Mouse (Mus musculus) lung, postnatal 0 days (tissue): ENCODE measurements at regions not wholly inside any gene's neighbourhood (a gene's known extent, or its start where the extent isn't known, plus 50 kb on each side); places are given as distances from the start of the nearest gene placed in this dataset.

Experiments used
- CTCF ChIP-seq: IDR thresholded peaks from 2 replicates; pipeline ENCODE4 v1.5.1; 2016; ENCODE audit warnings: antibody characterized with exemption, mild to moderate bottlenecking
- EP300 ChIP-seq: IDR thresholded peaks from 2 replicates; pipeline ENCODE4 v1.6.1; 2016; ENCODE audit warnings: antibody characterized with exemption, mild to moderate bottlenecking, control low read depth

- no peak for TF ChIP-seq CTCF
- no peak for TF ChIP-seq EP300
These were observed 669.0 kb downstream of the Phf3 start for GRCm38 (mm10) chr1:30204608-30205262.
